Mouse (Mus musculus): ENCODE data around the gene Fkbp7. TPM values are rescaled to one million over a fixed set of nuclear protein-coding genes. Genes with fewer than 3 reads are reported as not detected.

Fkbp7 gene
- total RNA-seq, 1 experiment from 2014 or later = 14.4 TPM

Other genes with a start within 250 kb of the Fkbp7 start
- gene Prkra, start 25.1 kb downstream of the Fkbp7 start, total RNA-seq (2017) = 21.0 and 22.5 TPM in 2 replicates
- not detected in 2 replicates for gene Pjvk, start 24.6 kb downstream of the Fkbp7 start, total RNA-seq (2017)
- 16.2 and 25.4 TPM in 2 replicates for gene Plekha3, start 2.2 kb upstream of the Fkbp7 start, total RNA-seq (2017)